Mouse (Mus musculus): ENCODE measurements around the gene Fbxl3.

Fbxl3 gene

GRCm38 (mm10) chr14:103079209-103079977, 20.0 kb downstream of the Fbxl3 start:
- DNase-seq, result no peak

- DNase-seq, result no peak
These were observed 21.1 kb downstream of the Fbxl3 start for GRCm38 (mm10) chr14:103078006-103078912.

GRCm38 (mm10) chr14:103077272-103078005, 21.9 kb downstream of the Fbxl3 start:
- DNase-seq, result no peak

DNA sequence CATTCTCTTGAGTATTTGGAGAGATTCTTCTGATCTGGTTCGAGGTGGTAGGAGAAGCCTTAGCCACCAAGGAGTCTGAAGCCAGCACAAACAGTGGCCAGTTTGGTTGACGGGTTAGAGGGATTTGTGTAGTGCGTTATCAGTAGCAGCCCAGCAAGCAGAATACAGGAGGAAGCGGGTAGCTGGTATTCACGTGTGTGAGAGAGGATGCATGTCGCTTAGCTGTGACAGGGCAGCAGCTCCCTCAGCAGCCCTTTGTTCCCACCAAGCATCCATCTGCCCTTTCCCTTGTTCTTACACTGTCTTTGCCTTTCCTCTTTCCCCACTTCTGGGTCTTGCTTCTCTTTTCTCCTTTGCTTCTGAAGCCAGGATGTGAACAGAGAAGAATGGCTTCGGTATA, 24.2 kb downstream of the Fbxl3 start:
- DNase-seq, result no peak

DNA sequence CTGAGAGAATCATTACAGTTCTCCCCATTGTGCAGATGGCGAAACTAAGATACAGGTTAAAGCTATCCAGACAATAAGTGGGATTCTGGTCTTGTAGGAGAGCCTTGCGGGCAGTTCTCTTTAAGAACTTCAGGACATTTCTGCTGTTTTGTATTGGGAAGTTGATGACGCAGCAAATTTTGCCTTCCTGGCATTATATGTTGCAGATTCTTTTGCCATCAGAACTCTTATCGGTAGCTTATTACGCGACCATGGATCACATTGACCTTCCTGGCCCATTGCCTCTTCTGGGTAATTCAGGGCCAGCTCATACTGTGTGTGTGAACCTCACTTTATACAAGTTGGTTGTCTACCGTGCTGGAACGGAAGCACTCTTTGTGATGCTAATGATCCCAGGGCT, 25.5 kb downstream of the Fbxl3 start:
- no peak for DNase-seq

- no peak for DNase-seq
These were observed 26.6 kb downstream of the Fbxl3 start for GRCm38 (mm10) chr14:103072731-103073130.

- no peak for DNase-seq
These were observed 27.9 kb downstream of the Fbxl3 start for GRCm38 (mm10) chr14:103071471-103071870.

DNA sequence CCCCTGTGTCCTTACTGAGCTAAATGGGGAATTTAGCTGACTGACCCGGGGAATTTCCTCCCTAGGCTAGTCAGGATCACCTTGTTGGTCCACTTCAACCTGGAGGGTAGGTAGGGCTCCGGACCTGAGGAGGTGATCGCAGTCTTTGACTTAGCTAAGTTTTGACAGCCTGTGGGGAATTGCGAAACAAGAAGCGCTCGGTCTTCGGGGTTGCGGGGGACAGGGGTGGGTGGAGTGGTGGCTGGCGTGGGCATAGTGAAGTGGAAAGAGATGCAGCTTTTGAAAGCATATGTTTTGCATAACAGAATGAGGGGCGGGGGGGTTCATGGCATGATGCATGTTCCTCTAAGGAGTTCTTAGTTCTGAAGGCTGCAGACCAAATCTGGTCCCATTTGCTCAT, 28.6 kb downstream of the Fbxl3 start:
- no peak for DNase-seq

DNA sequence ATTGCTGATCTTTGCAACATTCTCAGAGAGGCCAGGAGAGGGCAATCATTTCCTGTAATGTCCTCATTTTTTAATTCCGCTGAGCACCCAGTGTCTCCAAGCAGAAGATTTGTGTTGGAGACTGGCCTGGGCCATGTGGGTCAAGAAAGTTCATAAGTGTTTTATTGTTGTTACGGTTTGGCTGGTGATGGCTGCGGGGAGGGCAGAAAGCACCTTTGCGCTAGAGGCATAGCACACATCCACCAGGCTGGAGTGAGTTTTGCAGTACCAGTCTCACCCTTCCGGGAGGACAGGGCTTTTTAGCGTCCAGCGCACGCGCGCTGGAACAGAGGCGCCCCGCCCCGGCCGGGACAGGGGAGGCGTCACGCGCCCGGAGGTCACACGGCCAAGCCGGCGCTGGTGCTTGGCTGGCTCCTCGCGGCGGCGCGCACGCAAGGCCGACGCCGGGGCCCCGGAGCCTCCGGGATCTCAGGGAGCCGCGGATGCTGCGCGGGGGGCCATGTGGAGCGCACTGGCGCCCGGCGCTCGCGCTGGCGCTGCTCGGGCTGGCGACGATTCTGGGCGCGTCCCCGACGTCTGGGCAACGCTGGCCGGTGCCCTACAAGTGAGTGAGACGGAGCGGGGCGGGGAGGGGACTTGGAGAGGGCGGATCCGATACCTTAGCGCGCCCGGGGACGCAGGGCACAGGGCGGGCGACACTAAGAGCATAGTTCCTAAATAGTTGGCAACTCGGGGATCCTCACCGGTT, 29.3 kb downstream of the Fbxl3 start, which contains the start of gene Cln5:
Gene Cln5, plus strand, starts transcription at position 353 of the 748 bp plus-strand sequence.
- peak; percentile 97 for DNase-seq

- no peak for DNase-seq
These were observed 29.9 kb downstream of the Fbxl3 start for GRCm38 (mm10) chr14:103069465-103069863.

GRCm38 (mm10) chr14:103065294-103066167, 33.8 kb downstream of the Fbxl3 start:
- peak; percentile 83 for DNase-seq

- DNase-seq, result no peak
These were observed 39.9 kb downstream of the Fbxl3 start for GRCm38 (mm10) chr14:103059495-103059894.

DNA sequence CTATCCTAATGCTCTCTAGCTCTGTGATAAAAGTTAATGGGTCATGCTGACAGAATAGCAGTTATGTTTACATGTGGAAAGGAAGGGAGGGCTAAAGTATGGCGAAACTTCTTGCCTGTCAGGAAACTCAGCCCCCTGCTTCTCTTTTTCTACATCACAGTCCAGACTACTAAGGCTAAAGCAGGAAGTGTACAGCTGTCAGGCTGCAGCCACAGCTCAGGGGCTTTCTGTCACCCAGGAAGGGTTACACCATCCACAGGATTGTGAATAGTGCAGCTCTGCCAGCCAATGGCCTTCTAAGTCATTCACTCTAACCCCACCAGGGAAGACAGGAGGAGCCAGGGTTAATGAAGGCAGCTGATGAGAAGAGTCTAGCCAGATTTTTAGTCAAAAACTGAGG, 40.4 kb downstream of the Fbxl3 start:
- no peak for DNase-seq

DNA sequence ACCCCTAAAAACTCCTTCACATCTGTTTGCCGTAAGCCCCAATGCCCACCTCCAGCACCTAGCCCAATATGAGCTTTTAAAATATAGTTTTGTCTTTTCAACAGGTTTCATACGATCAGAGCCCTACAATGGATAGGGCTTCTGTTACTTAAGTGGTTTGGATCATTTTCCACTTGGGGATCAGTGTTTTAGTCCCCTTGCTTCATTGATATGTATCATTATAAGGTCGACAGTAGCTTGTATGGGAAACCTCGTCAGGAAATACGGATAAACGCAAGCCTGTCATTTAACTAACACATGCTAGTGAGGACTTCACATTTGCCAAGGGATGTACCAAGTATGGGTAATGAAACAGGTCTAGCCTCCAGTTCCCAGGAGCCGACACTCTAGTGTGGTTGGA, 42.8 kb downstream of the Fbxl3 start:
- DNase-seq, result no peak

DNA sequence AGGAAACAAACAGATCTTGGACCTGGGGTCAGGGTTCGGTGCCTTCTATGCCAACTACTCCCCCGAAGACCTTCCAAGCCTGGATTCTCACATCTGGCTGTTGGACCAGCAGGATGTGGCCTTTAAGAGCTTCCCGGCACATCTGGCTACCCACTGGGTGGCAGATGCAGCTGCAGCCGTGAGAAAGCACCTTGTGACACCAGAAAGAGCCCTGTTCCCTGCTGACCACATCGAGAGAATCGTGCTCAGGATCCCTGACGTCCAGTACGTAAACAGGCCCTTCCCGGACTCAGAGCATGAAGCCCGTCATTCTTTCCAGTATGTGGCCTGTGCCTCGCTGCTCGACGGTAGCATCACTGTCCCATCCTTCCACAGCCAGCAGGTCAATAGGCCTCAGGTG, 44.6 kb downstream of the Fbxl3 start:
- DNase-seq, result no peak

DNA sequence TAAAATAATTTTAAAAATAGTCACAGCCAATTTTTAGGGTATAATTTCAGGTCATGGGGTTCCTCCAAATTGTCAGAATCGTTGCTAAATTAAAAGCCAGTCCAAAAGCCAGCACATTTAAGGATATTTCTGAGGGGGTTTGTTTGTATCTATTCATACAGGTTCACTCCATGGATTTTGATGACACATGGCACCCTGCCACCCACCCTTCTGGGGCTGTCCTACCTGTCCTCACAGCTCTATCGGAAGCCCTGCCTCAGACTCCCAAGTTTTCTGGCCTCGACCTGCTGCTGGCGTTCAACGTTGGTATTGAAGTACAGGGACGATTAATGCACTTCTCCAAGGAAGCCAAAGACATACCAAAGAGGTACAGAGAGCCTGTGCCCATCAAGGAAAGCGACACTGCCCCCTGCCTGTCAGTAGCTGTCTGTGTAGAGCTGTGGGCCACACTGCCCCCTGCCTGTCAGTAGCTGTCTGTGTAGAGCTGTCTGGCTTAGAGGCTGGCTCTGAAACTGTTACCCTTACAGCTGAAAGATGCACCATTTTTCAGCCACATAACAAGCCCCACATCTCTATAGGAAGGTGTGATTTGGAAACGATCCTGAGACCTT, 48.1 kb downstream of the Fbxl3 start:
- peak; percentile 74 for DNase-seq

DNA sequence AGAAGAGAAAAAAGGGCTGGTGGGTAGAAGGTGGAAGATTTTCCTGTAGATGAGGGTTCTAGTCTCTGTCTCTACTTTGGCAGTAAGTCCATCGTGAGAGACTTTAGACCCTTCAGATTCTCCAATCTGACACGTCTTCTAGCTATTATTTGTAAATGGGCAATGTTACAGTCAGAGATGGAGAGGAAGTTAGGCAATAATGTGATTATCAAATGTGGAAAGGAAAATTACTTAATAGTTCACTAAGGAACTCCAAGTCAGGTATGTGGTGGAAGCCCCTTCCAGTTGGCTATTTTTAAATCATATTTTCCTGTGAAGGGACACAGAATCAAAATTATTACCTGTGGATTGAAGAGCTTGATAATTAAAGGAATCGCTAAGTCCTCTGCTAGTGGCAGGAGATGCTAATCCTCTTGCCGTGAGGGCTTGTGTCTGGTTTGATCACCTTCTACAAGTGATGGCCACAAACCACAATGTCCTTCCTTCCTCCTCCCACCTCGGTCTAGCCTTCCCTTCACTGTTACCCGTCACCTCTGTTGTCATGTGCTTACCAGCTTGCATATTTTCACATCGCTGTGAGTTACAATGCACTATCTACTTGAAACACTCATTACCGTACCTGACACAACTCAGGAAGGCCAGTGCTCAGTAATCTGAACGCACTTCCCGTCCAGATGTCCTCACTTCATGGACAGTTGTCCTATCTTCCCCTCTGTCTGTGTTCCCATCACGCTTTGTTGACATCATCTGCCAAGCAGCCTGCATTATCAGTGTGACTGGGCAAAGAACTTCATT, 50.9 kb downstream of the Fbxl3 start:
- DNase-seq, result no peak

DNA sequence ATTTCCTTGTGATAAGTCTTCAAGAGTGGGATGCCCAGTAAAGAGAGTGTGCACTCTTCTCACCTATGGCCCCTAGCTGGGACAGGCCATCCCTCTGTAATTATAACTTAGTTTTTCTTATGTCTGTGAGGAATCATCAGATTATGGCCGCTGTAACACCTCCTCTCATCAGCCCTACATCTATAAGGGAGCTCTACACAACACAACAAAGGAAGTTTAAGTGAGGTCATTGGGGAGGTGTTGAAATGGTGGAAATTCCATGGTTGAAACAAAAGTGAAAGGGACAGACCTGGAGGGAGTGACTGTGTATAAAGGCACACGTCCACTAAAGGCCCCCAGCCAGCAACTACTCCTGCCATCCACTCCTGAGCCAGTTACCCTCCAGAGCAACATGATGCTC, 52.7 kb downstream of the Fbxl3 start, which contains the start of gene Acod1:
Gene Acod1, plus strand, starts transcription at position 301 of the 400 bp plus-strand sequence.
- DNase-seq, result no peak

DNA sequence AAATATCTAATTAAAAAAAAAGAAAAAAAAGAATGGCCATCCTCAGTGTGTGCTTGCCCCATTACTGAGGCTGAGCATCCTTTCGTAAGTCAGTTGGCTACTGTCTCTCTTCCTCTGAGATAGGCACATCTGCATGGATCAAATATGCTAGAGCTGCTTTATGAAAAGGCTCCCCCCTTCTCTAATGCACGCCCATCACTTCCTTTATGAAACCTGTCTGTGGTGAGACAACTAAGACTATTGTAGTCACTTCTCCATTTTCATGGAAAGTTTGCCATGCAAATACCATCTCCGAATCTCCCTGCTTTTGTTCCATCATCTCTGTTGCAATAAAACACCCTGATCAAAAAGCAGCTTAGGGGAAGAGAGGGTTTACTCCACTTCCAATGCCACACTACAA, 62.4 kb downstream of the Fbxl3 start:
- no peak for DNase-seq

- no peak for DNase-seq
These were observed 65.3 kb downstream of the Fbxl3 start for GRCm38 (mm10) chr14:103034076-103034475.
